Mouse (Mus musculus) heart, embryonic 16.5 days (tissue): ENCODE data around the gene Stkld1. TPM values are rescaled to one million over a fixed set of nuclear protein-coding genes. Genes with fewer than 3 reads are reported as not detected.

ENCODE experiments used
- polyA plus RNA-seq: library from polyadenylated mRNA; unstranded; fragments of >200 nt; fragmentation: Nextera tagmentation; extraction: Ambion mirVana; gene quantifications from 2 replicates; pipeline ENCODE4 v1.2.1, GENCODE M21; 2015

Stkld1 gene
- polyA plus RNA-seq, 1 experiment from 2014 or later, result 0.38 TPM

Other genes with a start within 250 kb of the Stkld1 start
- gene Abo, start 69.1 kb upstream of the Stkld1 start, polyA plus RNA-seq, result 0.11 TPM in 1 of 2 replicates, not detected in the other
- gene Surf6, start 31.2 kb upstream of the Stkld1 start, polyA plus RNA-seq, result 15.1 and 16.0 TPM in 2 replicates
- gene Med22, start 23.4 kb upstream of the Stkld1 start, polyA plus RNA-seq, result 43.7 and 45.4 TPM in 2 replicates
- 287 and 336 TPM in 2 replicates for gene Rpl7a, start 23.3 kb upstream of the Stkld1 start, polyA plus RNA-seq
- 36.2 and 38.1 TPM in 2 replicates for gene Surf2, start 17.7 kb upstream of the Stkld1 start, polyA plus RNA-seq
- gene Surf1, start 17.5 kb upstream of the Stkld1 start, polyA plus RNA-seq, result 46.8 and 47.6 TPM in 2 replicates
- gene Surf4, start 119 bp upstream of the Stkld1 start, polyA plus RNA-seq, result 160 and 177 TPM in 2 replicates
- 26.5 and 31.3 TPM in 2 replicates for gene Rexo4, start 30.3 kb downstream of the Stkld1 start, polyA plus RNA-seq
- gene Adamts13, start 39.4 kb downstream of the Stkld1 start, polyA plus RNA-seq, result not detected in 2 replicates
- gene Cacfd1, start 75.9 kb downstream of the Stkld1 start, polyA plus RNA-seq, result 41.4 and 44.2 TPM in 2 replicates
- 0.64 and 0.65 TPM in 2 replicates for gene Slc2a6, start 94.0 kb downstream of the Stkld1 start, polyA plus RNA-seq
- gene Mymk, start 138.1 kb downstream of the Stkld1 start, polyA plus RNA-seq, result 0.84 and 1.1 TPM in 2 replicates
- gene Adamtsl2, start 145.3 kb downstream of the Stkld1 start, polyA plus RNA-seq, result 12.4 and 14.8 TPM in 2 replicates
- gene Fam163b, start 208.4 kb downstream of the Stkld1 start, polyA plus RNA-seq, result 0.70 and 0.91 TPM in 2 replicates
- 0.72 and 0.80 TPM in 2 replicates for gene Dbh, start 231.2 kb downstream of the Stkld1 start, polyA plus RNA-seq